Mouse (Mus musculus) heart, embryonic 10.5 days (tissue): Measurements from ENCODE around the gene Olfr523. TPM values are rescaled to one million over a fixed set of nuclear protein-coding genes. Genes with fewer than 3 reads are reported as not detected.
A peak's percentile ranks its signal among the peaks of the same experiment; 100 is the strongest.

Experiments used
- DNase-seq: peaks from one replicate; pipeline ENCODE4 v3.0.0-alpha.2; 2017; ENCODE audit warnings: low spot score
- H3K27ac ChIP-seq: fragments of 300-500 bp; sonication (generic); 2 replicates; pipeline ENCODE4 v1.5.1; 2016; ENCODE audit warnings: mild to moderate bottlenecking
- H3K27me3 ChIP-seq: fragments of 300-500 bp; sonication (generic); 2 replicates; pipeline ENCODE4 v1.6.1; 2016; ENCODE audit warnings: mild to moderate bottlenecking; ENCODE audit not compliant: poor library complexity, insufficient read depth, severe bottlenecking
- H3K36me3 ChIP-seq: fragments of 300-500 bp; sonication (generic); 2 replicates; pipeline ENCODE4 v1.6.1; 2016; ENCODE audit warnings: mild to moderate bottlenecking, moderate library complexity
- H3K4me1 ChIP-seq: fragments of 300-500 bp; sonication (generic); 2 replicates; pipeline ENCODE4 v1.6.1; 2016; ENCODE audit warnings: mild to moderate bottlenecking
- H3K4me3 ChIP-seq: fragments of 300-500 bp; sonication (generic); 2 replicates; pipeline ENCODE4 v1.5.1; 2016; ENCODE audit warnings: mild to moderate bottlenecking, moderate library complexity
- H3K9me3 ChIP-seq: fragments of 300-500 bp; sonication (generic); 2 replicates; pipeline ENCODE4 v1.6.1; 2016; ENCODE audit warnings: mild to moderate bottlenecking, moderate library complexity
- WGBS: fragments of 180-500 bp; shearing (Covaris S2); methylation state at CpG from one replicate; pipeline ENCODE4 v1.1.7; 2016; 5-methylcytosine and 5-hydroxymethylcytosine counted together
- polyA plus RNA-seq: library from polyadenylated mRNA; unstranded; fragments of >200 nt; fragmentation: Nextera tagmentation; extraction: Ambion mirVana; gene quantifications from 2 replicates; pipeline ENCODE4 v1.2.1, GENCODE M21; 2016

Gene Olfr523
- polyA plus RNA-seq, 1 experiment from 2014 or later, result not detected

DNA sequence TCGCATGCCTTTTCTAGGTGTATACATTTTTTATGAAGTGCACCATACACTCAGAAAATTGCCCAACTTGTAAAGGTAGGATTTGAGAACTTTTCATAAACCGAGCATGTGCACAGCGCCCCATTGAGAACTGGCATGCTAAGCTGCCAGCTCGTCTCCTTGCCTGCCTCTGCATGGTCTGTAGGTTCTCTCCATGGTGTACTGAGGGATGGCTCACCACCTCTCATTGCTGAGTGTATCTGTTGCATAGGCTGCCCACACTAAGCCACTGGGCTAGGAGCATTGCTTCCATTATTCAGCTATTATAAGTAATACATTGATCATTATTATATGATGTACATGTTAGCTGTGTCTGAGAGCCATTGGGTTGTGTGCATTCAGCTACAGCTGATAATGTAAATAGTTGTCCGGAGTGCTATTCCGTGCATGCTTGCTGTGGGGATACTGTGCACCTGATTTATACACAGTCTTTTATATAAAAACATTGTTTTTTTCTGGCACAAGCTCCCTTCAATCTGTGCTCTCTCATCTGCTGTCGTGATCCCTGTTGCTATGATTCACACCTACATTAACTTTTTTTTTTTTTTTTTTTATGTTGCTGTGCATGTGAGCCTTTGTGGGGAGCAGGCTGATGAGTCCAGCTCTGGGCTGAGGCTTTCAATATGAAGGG is 14.8 kb downstream of the Olfr523 start:
- WGBS, result 77% methylated on average over 7 of the region's 7 CpGs
- Histone ChIP-seq H3K27ac (no peak overlapping the region), H3K27me3 (no peaks in the 10 kb centered on the region; the same call in 1 of the 2 replicates), H3K9me3 (no peaks in the 10 kb centered on the region), H3K4me3 (no peak overlapping the region), H3K4me1 (no peaks in the 10 kb centered on the region), H3K36me3 (no peaks in the 10 kb centered on the region)
- peak; percentile 50 for DNase-seq

DNA sequence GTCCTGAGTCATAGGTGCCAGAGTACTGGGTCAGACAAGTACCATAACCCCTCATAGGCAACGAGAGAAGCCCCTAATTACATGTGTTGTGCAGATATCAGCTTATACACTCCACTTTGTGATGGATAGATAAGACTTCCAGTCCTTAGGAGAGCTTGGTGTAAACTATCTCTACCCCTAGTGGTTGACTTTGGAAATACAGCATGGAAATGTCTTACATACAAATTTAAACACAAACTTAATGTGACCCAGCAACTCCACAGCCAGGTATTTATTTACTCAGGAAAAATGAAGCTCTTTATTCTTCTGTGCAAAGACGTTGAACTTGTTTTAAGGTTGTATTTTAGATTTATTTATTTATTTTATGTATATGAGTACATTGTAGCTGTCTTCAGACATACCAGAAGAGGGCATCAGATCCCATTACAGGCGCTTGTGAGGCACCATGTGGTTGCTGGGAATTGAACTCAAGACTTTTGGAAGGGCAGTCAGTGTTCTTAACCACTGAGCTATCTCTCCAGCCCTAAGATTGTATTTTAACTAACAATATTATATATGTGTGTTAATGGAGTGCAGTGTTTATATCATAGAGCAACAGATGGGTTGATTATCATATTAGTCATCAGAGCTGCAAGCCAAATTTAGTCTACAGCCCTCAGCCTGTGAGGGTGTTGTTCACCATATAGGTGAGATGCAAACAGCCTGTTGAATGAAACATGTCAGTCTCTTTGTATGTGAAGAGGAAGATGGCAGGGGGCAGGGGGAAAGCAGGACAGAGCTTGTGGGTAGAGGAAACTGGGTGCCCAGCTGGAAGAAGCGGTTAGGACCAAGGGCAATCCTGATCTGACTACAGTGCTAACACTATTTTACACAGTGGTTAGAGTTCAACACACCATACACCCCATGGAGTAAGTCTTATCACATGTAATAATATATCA is 15.6 kb downstream of the Olfr523 start:
- H3K27ac ChIP-seq, result no peak overlapping the region
- 53% methylated on average over 4 of the region's 4 CpGs for WGBS
- peak; percentile 61 for DNase-seq
- H3K36me3 ChIP-seq, result no peaks in the 10 kb centered on the region
- no peaks in the 10 kb centered on the region for H3K4me1 ChIP-seq
- no peak overlapping the region for H3K4me3 ChIP-seq
- H3K9me3 ChIP-seq, result no peaks in the 10 kb centered on the region
- no peaks in the 10 kb centered on the region; the same call in 1 of the 2 replicates for H3K27me3 ChIP-seq

DNA sequence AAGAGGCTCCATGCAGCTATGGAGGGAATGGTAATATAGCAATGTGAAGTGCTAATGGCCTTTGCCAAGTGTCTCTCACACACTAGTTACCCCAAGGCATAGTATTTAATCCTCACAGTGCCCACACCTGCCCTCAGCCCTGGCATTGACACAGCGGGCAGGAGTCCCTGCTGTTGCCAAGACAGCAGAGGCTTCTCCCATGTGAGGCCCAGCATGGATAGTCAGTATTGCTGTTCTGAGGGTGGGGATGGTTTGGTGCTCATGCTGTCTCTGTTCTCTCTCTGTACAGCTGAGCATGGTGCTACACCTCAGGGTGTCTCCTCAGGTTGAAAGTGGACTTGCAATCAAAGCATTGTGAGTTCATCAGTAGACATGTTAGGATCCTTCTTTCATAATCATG is 17.4 kb downstream of the Olfr523 start:
- WGBS, result 88% methylated on average over 1 of the region's 1 CpGs
- peak; percentile 66 for DNase-seq

GRCm38 (mm10) chr7:140192445-140192844 is 19.4 kb downstream of the Olfr523 start:
- WGBS, result 51% methylated on average over 2 of the region's 2 CpGs
- peak; percentile 64 for DNase-seq

More for the DNA sequence above, 17.4 kb downstream of the Olfr523 start:
- no peaks in the 10 kb centered on the region; the same call in 1 of the 2 replicates for H3K27me3 ChIP-seq
- H3K4me3 ChIP-seq, result no peak overlapping the region
- H3K4me1 ChIP-seq, result no peaks in the 10 kb centered on the region
- no peaks in the 10 kb centered on the region for H3K9me3 ChIP-seq
- no peak overlapping the region for H3K27ac ChIP-seq
- no peaks in the 10 kb centered on the region for H3K36me3 ChIP-seq

GRCm38 (mm10) chr7:140192851-140193250 is 19.8 kb downstream of the Olfr523 start:
- H3K36me3 ChIP-seq, result no peaks in the 10 kb centered on the region
- no peaks in the 10 kb centered on the region for H3K9me3 ChIP-seq

More at GRCm38 (mm10) chr7:140192445-140192844, 19.4 kb downstream of the Olfr523 start:
- Histone ChIP-seq H3K9me3 (no peaks in the 10 kb centered on the region), H3K36me3 (no peaks in the 10 kb centered on the region), H3K4me3 (no peak overlapping the region), H3K27me3 (no peaks in the 10 kb centered on the region; the same call in 1 of the 2 replicates), H3K27ac (no peak overlapping the region), H3K4me1 (no peaks in the 10 kb centered on the region)

GRCm38 (mm10) chr7:140194031-140194430 is 21.0 kb downstream of the Olfr523 start:
- Histone ChIP-seq H3K4me1 (no peaks in the 10 kb centered on the region), H3K27ac (no peak overlapping the region), H3K9me3 (no peaks in the 10 kb centered on the region), H3K36me3 (no peaks in the 10 kb centered on the region), H3K27me3 (no peaks in the 10 kb centered on the region), H3K4me3 (no peak overlapping the region)
- 78% methylated on average over 4 of the region's 4 CpGs for WGBS
- no peak for DNase-seq

More at GRCm38 (mm10) chr7:140192851-140193250, 19.8 kb downstream of the Olfr523 start:
- no peak overlapping the region for H3K4me3 ChIP-seq
- no peaks in the 10 kb centered on the region for H3K27me3 ChIP-seq
- no peaks in the 10 kb centered on the region for H3K4me1 ChIP-seq
- H3K27ac ChIP-seq, result no peak overlapping the region
- DNase-seq, result peak; percentile 43
- 78% methylated on average over 2 of the region's 2 CpGs for WGBS

DNA sequence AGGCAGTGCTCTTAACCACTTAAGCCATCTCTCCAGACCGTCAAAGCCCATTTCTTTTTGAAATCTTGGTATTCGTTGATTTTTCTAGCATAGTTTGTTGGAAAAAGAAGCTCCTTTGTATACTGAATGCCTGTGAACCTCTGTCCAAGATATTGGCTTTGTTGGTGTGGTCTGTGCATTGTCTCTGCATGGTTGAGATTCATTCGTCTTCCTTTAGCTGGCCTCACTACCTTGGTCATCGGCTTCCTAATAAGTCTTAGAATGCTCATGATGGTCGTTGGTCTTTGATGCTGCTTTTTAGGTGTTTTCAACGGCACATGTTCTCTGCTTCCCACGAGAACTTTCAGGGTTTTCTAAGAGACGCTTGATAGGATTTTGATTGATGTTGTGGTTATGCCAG is 23.0 kb downstream of the Olfr523 start:
- WGBS, result 79% methylated on average over 8 of the region's 8 CpGs
- no peak for DNase-seq
- H3K27me3 ChIP-seq, result no peaks in the 10 kb centered on the region
- no peak overlapping the region for H3K4me3 ChIP-seq
- no peaks in the 10 kb centered on the region for H3K9me3 ChIP-seq
- no peaks in the 10 kb centered on the region for H3K36me3 ChIP-seq
- H3K4me1 ChIP-seq, result no peaks in the 10 kb centered on the region
- H3K27ac ChIP-seq, result no peak overlapping the region

- H3K27ac ChIP-seq, result no peak overlapping the region
- H3K4me3 ChIP-seq, result no peak overlapping the region
- 74% methylated on average over 4 of the region's 4 CpGs for WGBS
These were observed 28.1 kb downstream of the Olfr523 start for GRCm38 (mm10) chr7:140201090-140201489.

DNA sequence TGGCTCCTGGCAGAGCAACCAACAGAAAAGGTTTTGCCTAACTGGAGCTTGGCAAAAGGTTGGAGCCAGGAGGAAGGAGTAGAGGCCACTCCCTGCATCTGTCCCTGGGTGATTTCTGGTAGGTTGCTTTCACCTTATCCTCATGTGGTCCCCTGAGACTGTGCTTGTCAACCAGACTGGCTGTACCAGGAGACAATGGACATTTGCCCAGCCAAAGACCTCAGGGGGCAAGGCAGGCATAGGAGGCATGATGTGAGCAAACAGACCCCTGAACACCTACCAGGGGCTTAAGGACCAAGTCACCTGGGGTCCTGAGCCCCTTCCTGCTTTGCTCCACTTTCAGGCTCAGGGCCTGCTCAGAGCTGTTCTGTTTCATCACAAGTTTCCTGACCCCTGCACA is 32.8 kb downstream of the Olfr523 start, which contains the start of gene Olfr524:
Olfr524 (minus strand) TSS at position 101 of the 400 bp plus-strand sequence.
- no peak within 1 kb of the TSS for H3K4me3 ChIP-seq
- no peaks in the 10 kb centered on the region for H3K27me3 ChIP-seq
- H3K4me1 ChIP-seq, result no peaks in the 10 kb centered on the region
- H3K36me3 ChIP-seq, result no peaks in the 10 kb centered on the region
- no peak for DNase-seq
- H3K27ac ChIP-seq, result no peak within 1 kb of the TSS
- no peaks in the 10 kb centered on the region for H3K9me3 ChIP-seq

More at GRCm38 (mm10) chr7:140201090-140201489, 28.1 kb downstream of the Olfr523 start:
- no peaks in the 10 kb centered on the region for H3K4me1 ChIP-seq
- H3K36me3 ChIP-seq, result no peaks in the 10 kb centered on the region
- H3K9me3 ChIP-seq, result no peaks in the 10 kb centered on the region
- no peaks in the 10 kb centered on the region for H3K27me3 ChIP-seq
- no peak for DNase-seq

DNA sequence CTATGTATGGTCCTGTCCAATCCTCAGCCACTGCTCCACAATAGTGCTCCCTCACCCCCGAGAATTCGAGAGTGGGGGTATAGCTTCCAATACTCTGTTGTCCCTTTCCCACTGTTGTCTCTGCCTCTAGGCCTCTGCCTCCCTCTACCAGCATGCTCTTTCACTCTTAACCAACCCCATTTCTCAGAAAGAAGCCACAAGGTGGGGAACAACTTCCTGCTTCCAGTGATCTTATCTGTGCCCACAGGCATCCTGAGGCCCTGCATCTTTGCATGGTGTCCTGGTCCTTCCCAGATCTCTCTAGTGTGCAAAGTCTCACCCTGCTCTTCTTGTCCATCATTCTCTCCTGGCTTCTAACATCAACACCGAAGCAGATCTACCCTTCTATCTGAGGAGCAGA is 33.9 kb downstream of the Olfr523 start:
- 70% methylated on average over 3 of the region's 3 CpGs for WGBS
- H3K4me1 ChIP-seq, result no peaks in the 10 kb centered on the region
- no peaks in the 10 kb centered on the region for H3K9me3 ChIP-seq
- H3K27ac ChIP-seq, result no peak overlapping the region
- DNase-seq, result no peak
- H3K4me3 ChIP-seq, result no peak overlapping the region
- H3K27me3 ChIP-seq, result no peaks in the 10 kb centered on the region
- H3K36me3 ChIP-seq, result no peaks in the 10 kb centered on the region

GRCm38 (mm10) chr7:140208153-140208552 is 35.1 kb downstream of the Olfr523 start:
- Histone ChIP-seq H3K36me3 (no peaks in the 10 kb centered on the region), H3K4me3 (no peak overlapping the region), H3K27me3 (no peaks in the 10 kb centered on the region), H3K9me3 (no peaks in the 10 kb centered on the region), H3K4me1 (no peaks in the 10 kb centered on the region), H3K27ac (no peak overlapping the region)
- no peak for DNase-seq
- WGBS, result 70% methylated on average over 8 of the region's 8 CpGs

GRCm38 (mm10) chr7:140208677-140209076 is 35.7 kb downstream of the Olfr523 start:
- no peaks in the 10 kb centered on the region for H3K36me3 ChIP-seq
- DNase-seq, result no peak
- no peaks in the 10 kb centered on the region for H3K27me3 ChIP-seq
- H3K27ac ChIP-seq, result no peak overlapping the region
- WGBS, result 73% methylated on average over 3 of the region's 3 CpGs
- no peaks in the 10 kb centered on the region for H3K9me3 ChIP-seq
- no peak overlapping the region for H3K4me3 ChIP-seq
- H3K4me1 ChIP-seq, result no peaks in the 10 kb centered on the region

DNA sequence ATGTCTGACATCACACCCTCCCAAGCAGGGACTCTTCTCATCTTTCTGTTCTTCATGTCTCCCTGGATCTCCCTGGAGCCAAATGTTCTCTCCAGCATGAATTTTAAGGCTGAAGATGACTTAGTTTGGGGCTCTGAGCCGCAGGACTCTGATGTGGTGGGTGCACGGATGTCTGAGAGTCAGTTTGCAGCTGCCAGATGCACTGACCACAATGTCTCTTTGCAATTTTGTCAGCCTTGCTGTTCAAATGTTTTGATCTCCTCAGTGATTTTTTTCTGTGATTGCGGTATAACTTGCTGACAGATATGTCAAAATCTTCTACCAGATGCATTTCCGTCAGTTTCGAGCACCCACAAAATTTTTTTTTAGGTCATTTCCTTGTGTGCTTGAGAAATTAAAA is 40.8 kb downstream of the Olfr523 start:
- Histone ChIP-seq H3K4me1 (no peaks in the 10 kb centered on the region), H3K27ac (no peak overlapping the region), H3K36me3 (no peaks in the 10 kb centered on the region), H3K4me3 (no peak overlapping the region), H3K9me3 (no peaks in the 10 kb centered on the region), H3K27me3 (no peaks in the 10 kb centered on the region)
- 77% methylated on average over 5 of the region's 5 CpGs for WGBS
- no peak for DNase-seq
